Mouse (Mus musculus) lung, adult 18-20 months (tissue): ENCODE data around the gene Frmd8.
"Not testable (repeated sequence)": the region's sequence is repeated elsewhere in the genome, so short reads cannot be mapped to it uniquely, and the experiment has no call there.

Experiments
- DNase-seq, 2 experiments: peaks; one replicate each; pipeline ENCODE4 v3.0.0; 2022; ENCODE audit warnings: mixed read lengths in 2 of 2

Frmd8 gene

DNA sequence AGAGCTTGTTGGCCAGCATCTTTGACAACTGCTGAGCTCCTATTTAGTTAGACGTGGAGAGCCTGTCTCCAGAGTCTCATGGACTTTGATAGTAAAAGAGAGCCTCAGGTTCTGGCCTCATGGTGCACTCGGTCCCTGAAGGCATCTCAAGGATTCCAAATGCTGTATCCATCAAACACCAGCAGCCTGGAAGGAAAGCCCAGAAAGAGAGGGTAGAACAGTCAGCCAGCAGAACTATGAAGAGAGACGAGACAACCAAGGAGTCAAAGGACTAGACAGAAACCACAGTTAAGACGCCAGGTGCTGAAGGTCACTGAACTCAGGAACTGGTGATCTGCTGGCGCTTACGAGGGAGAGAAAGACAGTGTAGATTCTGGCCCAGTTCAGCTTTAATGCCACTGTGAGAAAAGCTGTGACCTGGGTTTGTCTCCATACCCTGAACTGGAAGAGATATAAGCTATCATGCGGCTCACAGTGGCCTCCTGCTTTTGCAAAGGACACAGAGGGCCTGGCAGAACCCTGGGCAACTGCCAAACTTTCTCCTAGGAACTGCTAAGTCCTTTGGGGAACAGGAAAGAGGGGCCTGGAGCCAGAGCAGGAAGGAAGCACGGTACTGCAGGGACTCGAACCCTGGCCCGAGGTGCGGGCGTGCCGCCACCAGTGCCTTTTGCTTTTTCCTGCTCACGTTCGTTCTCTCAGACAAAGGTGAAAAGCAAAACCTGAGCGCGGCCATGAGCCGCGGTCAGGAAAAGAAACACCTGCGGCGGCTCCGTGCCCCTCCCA is 50.8 kb downstream of the Frmd8 start:
- DNase-seq = peak in 1 of 2 experiments; percentile 44

DNA sequence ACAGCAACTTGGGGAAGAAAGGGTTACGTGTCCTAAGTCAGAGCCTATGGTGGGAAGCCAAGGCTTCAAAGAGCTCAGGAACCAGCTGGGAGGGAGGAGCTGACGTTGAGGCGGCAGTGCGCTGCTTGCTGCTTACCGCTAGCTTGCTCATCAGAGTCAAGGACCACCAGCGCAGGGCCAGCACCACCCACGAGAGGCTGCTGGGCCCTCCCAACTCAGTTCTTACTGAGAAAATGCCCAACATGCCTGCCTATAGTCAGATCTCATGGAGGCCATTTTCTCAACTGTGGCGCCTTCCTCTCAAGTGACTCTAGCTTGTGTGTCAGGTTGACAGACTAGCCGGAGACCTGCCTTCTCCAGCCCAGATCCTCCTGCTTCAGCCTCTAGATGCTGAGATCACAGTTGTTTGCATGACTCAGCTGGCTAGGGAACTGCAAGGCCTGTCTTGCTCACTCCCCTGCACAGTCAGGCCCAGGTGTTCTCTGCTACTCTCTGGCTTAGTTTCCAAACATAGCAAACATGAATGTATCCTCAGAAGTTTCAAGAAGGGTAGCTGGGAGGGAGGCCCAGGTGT is 51.7 kb downstream of the Frmd8 start:
- peak in 1 of 2 experiments; percentile 59 for DNase-seq

- no peak for DNase-seq
These were observed 52.3 kb downstream of the Frmd8 start for GRCm38 (mm10) chr19:5822834-5823205.

- DNase-seq = no peak
These were observed 52.8 kb downstream of the Frmd8 start for GRCm38 (mm10) chr19:5822174-5822833.

- no peak for DNase-seq
These were observed 53.3 kb downstream of the Frmd8 start for GRCm38 (mm10) chr19:5821847-5822173.

- peak in 1 of 2 experiments; percentile 79 for DNase-seq
These were observed 55.5 kb downstream of the Frmd8 start for GRCm38 (mm10) chr19:5819549-5819948.

DNA sequence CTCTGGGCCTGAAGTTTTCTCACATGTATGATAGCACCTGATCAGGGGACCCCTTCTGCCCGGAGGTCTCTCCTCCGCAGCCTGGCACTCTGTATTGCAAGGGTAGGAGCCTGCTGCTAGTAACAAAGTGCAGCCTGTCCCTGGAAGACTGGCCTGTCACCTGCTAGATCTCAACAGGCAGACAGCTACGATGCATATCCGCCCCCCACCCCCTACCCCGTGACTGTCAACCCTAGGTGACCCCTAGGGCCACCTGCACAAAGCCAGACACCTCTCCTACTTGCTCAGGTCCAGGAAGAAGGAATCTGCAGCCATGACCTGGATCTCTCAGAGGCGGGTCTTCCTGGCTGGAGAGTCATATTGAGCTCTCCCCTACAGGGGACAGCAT is 56.5 kb downstream of the Frmd8 start:
- DNase-seq = no peak

- DNase-seq = peak; percentile 91 to 95
These were observed 57.1 kb downstream of the Frmd8 start for GRCm38 (mm10) chr19:5817703-5818589.

GRCm38 (mm10) chr19:5815928-5816327 is 59.1 kb downstream of the Frmd8 start:
- DNase-seq = no peak

DNA sequence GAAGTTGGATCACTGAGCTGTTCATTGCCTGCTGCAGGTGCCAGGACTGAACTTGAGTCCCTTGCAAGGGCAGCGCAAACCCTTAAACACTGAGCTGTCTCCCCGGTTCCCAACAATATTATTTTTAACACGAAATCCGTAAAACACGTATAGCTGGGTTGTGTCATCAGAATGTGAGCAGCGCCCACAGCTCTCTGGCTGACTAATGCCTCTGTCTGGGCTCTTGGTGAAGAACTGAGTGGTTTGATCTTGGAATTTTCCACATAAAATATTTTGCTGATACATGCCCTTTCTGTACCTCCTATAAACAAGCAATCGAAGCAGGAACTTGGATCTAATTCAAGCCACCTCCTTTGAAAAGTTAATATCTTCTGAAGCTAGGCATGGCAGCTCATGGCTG is 60.1 kb downstream of the Frmd8 start:
- DNase-seq = no peak

GRCm38 (mm10) chr19:5814048-5814447 is 61.0 kb downstream of the Frmd8 start:
- DNase-seq = not testable (repeated sequence)

DNA sequence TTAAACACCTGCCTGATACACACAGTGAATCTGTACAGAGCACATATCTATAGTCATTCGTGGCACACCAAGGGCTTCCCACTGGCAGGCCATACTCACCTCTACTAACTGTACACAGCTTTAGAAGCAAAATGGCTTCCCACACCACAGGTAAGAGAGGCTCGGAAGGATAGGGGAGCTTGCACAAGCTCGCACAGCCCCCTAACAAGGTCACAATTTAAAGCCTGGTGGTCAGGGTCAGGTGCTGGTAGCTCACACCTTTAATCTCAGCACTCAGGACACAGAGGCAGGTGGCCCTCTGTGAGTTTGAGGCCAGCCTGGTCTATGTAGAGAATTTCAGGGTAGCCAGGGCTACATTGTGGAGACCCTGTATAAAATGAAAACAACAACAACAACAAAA is 61.5 kb downstream of the Frmd8 start:
- DNase-seq = no peak

DNA sequence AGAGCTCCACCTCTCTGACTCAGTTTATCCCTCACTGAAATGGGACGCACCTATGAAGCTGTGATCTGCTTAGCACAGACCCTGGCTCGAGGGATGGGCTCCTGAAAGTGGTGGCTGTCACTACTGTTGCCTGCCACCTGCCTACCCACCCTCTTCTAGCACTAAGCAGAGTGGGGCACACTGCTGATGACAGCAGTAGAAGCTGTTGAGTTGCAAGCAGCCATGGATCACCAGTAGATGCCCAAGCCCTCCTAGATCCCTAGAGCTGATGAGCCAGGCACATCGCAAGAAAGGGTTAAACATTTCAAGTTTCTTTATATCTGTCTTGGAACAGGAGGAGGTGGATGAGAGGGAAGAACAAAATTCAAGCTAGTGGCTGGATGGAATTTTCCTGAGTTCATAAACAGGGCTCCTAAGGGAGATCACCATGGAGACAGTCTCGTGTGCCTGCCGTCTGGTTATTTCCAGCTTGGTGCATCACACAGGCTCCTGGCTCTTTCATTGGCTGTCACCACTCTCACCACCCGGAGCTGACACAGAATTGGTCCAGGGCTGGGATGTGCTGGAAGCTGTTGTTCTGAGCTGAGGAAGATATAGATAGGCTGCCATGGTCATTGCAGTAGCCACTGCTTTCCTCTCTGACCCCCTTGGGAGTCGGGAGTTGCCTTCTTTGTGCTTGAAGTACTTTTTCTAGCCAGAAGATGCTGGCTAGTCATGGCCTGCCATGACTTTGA is 63.1 kb downstream of the Frmd8 start:
- peak; percentile 74 to 82 for DNase-seq

DNA sequence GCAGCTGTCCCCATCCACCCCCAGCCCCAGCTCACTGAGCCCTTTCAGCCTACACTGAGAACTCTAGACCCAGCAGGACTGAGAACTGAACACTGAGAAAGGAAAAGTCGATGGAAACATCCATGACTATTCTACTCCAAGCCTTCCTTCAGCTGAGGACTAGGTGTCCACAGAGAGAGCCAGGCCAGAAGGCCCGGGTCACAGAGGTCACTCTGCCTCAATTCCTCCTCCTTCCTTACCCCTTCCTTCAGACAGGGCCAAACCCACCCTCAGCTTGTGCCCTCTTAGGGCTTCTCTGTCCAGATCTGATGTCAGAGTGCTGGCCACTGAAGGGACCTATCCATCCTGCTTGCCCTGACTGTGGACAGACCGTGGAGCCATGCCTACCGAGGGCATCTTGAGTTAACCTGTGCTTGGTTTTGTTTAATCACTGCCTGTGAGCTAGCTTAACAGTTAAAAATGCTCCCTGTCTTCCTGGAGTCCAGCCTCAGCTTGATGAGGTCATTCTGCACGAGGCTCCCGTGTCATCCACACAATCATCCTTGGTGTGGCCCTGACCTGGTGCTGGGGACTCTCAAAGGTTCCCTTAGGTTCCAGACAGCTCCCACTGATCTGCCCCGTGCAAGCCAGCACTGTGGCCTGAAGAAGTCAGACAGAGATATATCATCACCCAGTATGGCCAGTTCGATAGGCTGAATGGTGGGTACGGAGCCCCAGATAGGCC is 64.1 kb downstream of the Frmd8 start:
- no peak for DNase-seq

- peak; percentile 89 to 93 for DNase-seq
These were observed 64.8 kb downstream of the Frmd8 start for GRCm38 (mm10) chr19:5810103-5810839.

GRCm38 (mm10) chr19:5809712-5810089 is 65.4 kb downstream of the Frmd8 start:
- peak in 1 of 2 experiments; percentile 58 for DNase-seq

GRCm38 (mm10) chr19:5808955-5809711 is 65.9 kb downstream of the Frmd8 start:
- DNase-seq = no peak

GRCm38 (mm10) chr19:5807740-5808139 is 67.3 kb downstream of the Frmd8 start:
- DNase-seq = no peak

DNA sequence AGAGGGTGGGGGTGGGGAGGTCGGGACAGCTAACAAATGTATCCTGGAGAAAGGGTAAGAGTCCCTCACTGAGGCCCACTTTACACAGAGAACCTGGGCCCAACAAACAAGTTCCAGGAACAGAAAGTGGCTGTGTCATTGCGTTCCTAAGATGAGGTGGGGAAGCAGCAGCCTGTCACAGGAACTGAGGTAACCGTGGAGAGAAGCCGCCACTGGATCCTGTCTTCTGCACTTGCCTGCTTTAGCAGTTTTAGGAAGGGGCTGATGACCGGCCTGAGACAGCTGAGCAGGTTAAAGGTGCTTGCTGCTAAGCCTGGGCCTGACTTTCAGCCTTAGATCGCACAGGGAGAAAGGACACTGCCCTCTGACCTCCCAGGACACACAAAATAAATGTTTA is 68.3 kb downstream of the Frmd8 start:
- peak; percentile 62 to 66 for DNase-seq
